Mouse (Mus musculus) midbrain, embryonic 11.5 days (tissue): ENCODE data around the gene Disc1. TPM values are rescaled to one million over a fixed set of nuclear protein-coding genes. Genes with fewer than 3 reads are reported as not detected.

Experiments
- ATAC-seq: fragments of 200-750 bp; cut with Nextera tagmentation; 2 replicates; pipeline ENCODE4 v1.8.0; 2017; ENCODE audit warnings: moderate TSS enrichment, moderate library complexity; ENCODE audit not compliant: low FRiP score
- DNase-seq: peaks from one replicate; pipeline ENCODE4 v3.0.0; 2015; ENCODE audit warnings: low spot score; ENCODE audit errors: missing footprints
- H3K27ac ChIP-seq: fragments of 300-500 bp; sonication (generic); 2 replicates; pipeline ENCODE4 v1.5.1; 2014; ENCODE audit warnings: low read depth, low read length
- H3K27me3 ChIP-seq: fragments of 300-500 bp; sonication (generic); 2 replicates; pipeline ENCODE4 v1.6.1; 2014; ENCODE audit warnings: mild to moderate bottlenecking, low read length, moderate library complexity, mixed read lengths; ENCODE audit not compliant: control insufficient read depth, insufficient read depth
- H3K36me3 ChIP-seq: fragments of 300-500 bp; sonication (generic); 2 replicates; pipeline ENCODE4 v1.6.1; 2014; ENCODE audit warnings: mild to moderate bottlenecking, low read length, moderate library complexity, mixed read lengths; ENCODE audit not compliant: control insufficient read depth, insufficient read depth
- H3K4me1 ChIP-seq: fragments of 300-500 bp; sonication (generic); 2 replicates; pipeline ENCODE4 v1.6.1; 2014; ENCODE audit warnings: low read length; ENCODE audit not compliant: control insufficient read depth, insufficient read depth
- H3K4me2 ChIP-seq: fragments of 300-500 bp; sonication (generic); 2 replicates; pipeline ENCODE4 v1.6.1; 2014; ENCODE audit warnings: mild to moderate bottlenecking, moderate library complexity
- H3K4me3 ChIP-seq: fragments of 300-500 bp; sonication (generic); 2 replicates; pipeline ENCODE4 v1.5.1; 2014; ENCODE audit warnings: low read depth, low read length
- H3K9ac ChIP-seq: fragments of 300-500 bp; sonication (generic); 2 replicates; pipeline ENCODE4 v1.6.1; 2014; ENCODE audit warnings: low read length
- H3K9me3 ChIP-seq: fragments of 300-500 bp; sonication (generic); 2 replicates; pipeline ENCODE4 v1.6.1; 2016; ENCODE audit warnings: low read length; ENCODE audit not compliant: control insufficient read depth
- WGBS: fragments of 180-500 bp; shearing (Covaris S2); extraction: QIAGEN DNeasy Blood & Tissue Kit; methylation state at CpG from one replicate; pipeline ENCODE4 v1.1.7; 2014; 5-methylcytosine and 5-hydroxymethylcytosine counted together
- microRNA-seq: library from miRNA; unstranded; fragments of <30 nt; microRNA quantifications from one replicate; pipeline ENCODE4, GENCODE M21; 2017
- polyA plus RNA-seq: library from polyadenylated mRNA; unstranded; fragments of >200 nt; fragmentation: Nextera tagmentation; extraction: Ambion mirVana; gene quantifications from 2 replicates; pipeline ENCODE4 v1.2.1, GENCODE M21; 2014

The Disc1 gene
- polyA plus RNA-seq, 1 experiment from 2014 or later = 0.82 TPM

- 84% methylated on average over 8 of the region's 8 CpGs for WGBS
- H3K4me2 ChIP-seq = no peak overlapping the region
- no peaks in the 10 kb centered on the region for H3K9me3 ChIP-seq
- DNase-seq (no peak), ATAC-seq (no peak)
- H3K4me1 ChIP-seq = no peaks in the 10 kb centered on the region
- H3K27ac ChIP-seq = no peak overlapping the region
- no peak overlapping the region for H3K4me3 ChIP-seq
- no peak overlapping the region for H3K9ac ChIP-seq
- H3K27me3 ChIP-seq = no peaks in the 10 kb centered on the region
- no peaks in the 10 kb centered on the region for H3K36me3 ChIP-seq
Measured at GRCm38 (mm10) chr8:125292933-125293591, 239.1 kb downstream of the Disc1 start.

GRCm38 (mm10) chr8:125299248-125299647 lies 245.3 kb downstream of the Disc1 start:
- no peak for DNase-seq
- H3K27me3 ChIP-seq = no peaks in the 10 kb centered on the region; the same call in 1 of the 2 replicates

GRCm38 (mm10) chr8:125301931-125302361 lies 248.0 kb downstream of the Disc1 start:
- no peak overlapping the region for H3K9ac ChIP-seq
- H3K27ac ChIP-seq = no peak overlapping the region
- H3K9me3 ChIP-seq = peaks cover 6% of the 10 kb centered on the region
- no peaks in the 10 kb centered on the region for H3K36me3 ChIP-seq
- WGBS = 79% methylated on average over 8 of the region's 8 CpGs
- H3K27me3 ChIP-seq = no peaks in the 10 kb centered on the region; the same call in 1 of the 2 replicates
- H3K4me1 ChIP-seq = no peaks in the 10 kb centered on the region
- ATAC-seq (no peak), DNase-seq (no peak)
- H3K4me2 ChIP-seq = no peak overlapping the region
- H3K4me3 ChIP-seq = no peak overlapping the region

More at GRCm38 (mm10) chr8:125299248-125299647, 245.3 kb downstream of the Disc1 start:
- Histone ChIP-seq H3K4me3 (no peak overlapping the region), H3K36me3 (no peaks in the 10 kb centered on the region), H3K9ac (no peak overlapping the region), H3K9me3 (no peaks in the 10 kb centered on the region), H3K4me1 (no peaks in the 10 kb centered on the region), H3K4me2 (no peak overlapping the region), H3K27ac (no peak overlapping the region)
- no peak for ATAC-seq
- 66% methylated on average over 4 of the region's 4 CpGs for WGBS

- Histone ChIP-seq H3K4me2 (no peak overlapping the region), H3K4me3 (no peak overlapping the region), H3K27ac (no peak overlapping the region), H3K4me1 (peaks cover 6% of the 10 kb centered on the region), H3K27me3 (no peaks in the 10 kb centered on the region; the same call in none of the 2 replicates), H3K9me3 (peaks cover 6% of the 10 kb centered on the region), H3K36me3 (no peaks in the 10 kb centered on the region), H3K9ac (no peak overlapping the region)
- DNase-seq (no peak), ATAC-seq (no peak)
- 59% methylated on average over 10 of the region's 10 CpGs for WGBS
Measured at GRCm38 (mm10) chr8:125306665-125307064, 252.7 kb downstream of the Disc1 start.

GRCm38 (mm10) chr8:125309985-125310384 lies 256.0 kb downstream of the Disc1 start:
- H3K4me2 ChIP-seq = no peak overlapping the region
- peaks cover 16% of the 10 kb centered on the region for H3K4me1 ChIP-seq
- DNase-seq = no peak
- no peak for ATAC-seq
- no peaks in the 10 kb centered on the region; the same call in none of the 2 replicates for H3K27me3 ChIP-seq
- no peaks in the 10 kb centered on the region for H3K36me3 ChIP-seq
- 83% methylated on average over 14 of the region's 14 CpGs for WGBS
- H3K4me3 ChIP-seq = no peak overlapping the region
- no peak overlapping the region for H3K9ac ChIP-seq
- no peak overlapping the region for H3K27ac ChIP-seq
- peaks cover under 1% of the 10 kb centered on the region for H3K9me3 ChIP-seq

Small RNA genes within 50 kb of the gene (microRNA-seq; reads per million reads assigned to microRNA genes)
- gene Gm22197 = not detected

Other genes starting within 250 kb of the Disc1 start
- 136 and 138 TPM in 2 replicates for gene Gnpat, start 191.2 kb upstream of the Disc1 start, polyA plus RNA-seq
- 40.6 and 41.7 TPM in 2 replicates for gene 2810004N23Rik, start 191.1 kb upstream of the Disc1 start, polyA plus RNA-seq
- gene Exoc8, start 156.5 kb upstream of the Disc1 start, polyA plus RNA-seq = 7.1 and 7.2 TPM in 2 replicates
- 12.5 and 14.1 TPM in 2 replicates for gene Sprtn, start 156.3 kb upstream of the Disc1 start, polyA plus RNA-seq
- gene Egln1, start 104.9 kb upstream of the Disc1 start, polyA plus RNA-seq = 18.5 and 21.0 TPM in 2 replicates
- gene Tsnax, start 41.2 kb upstream of the Disc1 start, polyA plus RNA-seq = 155 and 175 TPM in 2 replicates